Mouse (Mus musculus) lung, embryonic 14.5 days (tissue): ENCODE measurements around the gene Cand1. TPM values are rescaled to one million over a fixed set of nuclear protein-coding genes. Genes with fewer than 3 reads are reported as not detected.

ENCODE experiments used
- ATAC-seq: fragments of 200-750 bp; cut with Nextera tagmentation; 2 replicates; pipeline ENCODE4 v1.8.0; 2017; ENCODE audit warnings: mild to moderate bottlenecking, moderate TSS enrichment, moderate library complexity; ENCODE audit not compliant: insufficient read depth
- DNase-seq: peaks from one replicate; pipeline ENCODE4 v3.0.0-alpha.2; 2015
- H3K27ac ChIP-seq: fragments of 300-500 bp; sonication (generic); 2 replicates; pipeline ENCODE4 v1.5.1; 2014; ENCODE audit warnings: low read depth, mild to moderate bottlenecking, moderate library complexity
- H3K27me3 ChIP-seq: fragments of 300-500 bp; sonication (generic); 2 replicates; pipeline ENCODE4 v1.6.1; 2014; ENCODE audit warnings: low read length, control low read depth; ENCODE audit not compliant: insufficient read depth
- H3K36me3 ChIP-seq: fragments of 300-500 bp; sonication (generic); 2 replicates; pipeline ENCODE4 v1.6.1; 2014; ENCODE audit warnings: control low read depth; ENCODE audit not compliant: insufficient read depth
- H3K4me1 ChIP-seq: fragments of 300-500 bp; sonication (generic); 2 replicates; pipeline ENCODE4 v1.6.1; 2014; ENCODE audit warnings: antibody characterized with exemption, control low read depth; ENCODE audit not compliant: insufficient read depth
- H3K4me2 ChIP-seq: fragments of 300-500 bp; sonication (generic); 2 replicates; pipeline ENCODE4 v1.6.1; 2014; ENCODE audit warnings: mild to moderate bottlenecking
- H3K4me3 ChIP-seq: fragments of 300-500 bp; sonication (generic); 2 replicates; pipeline ENCODE4 v1.5.1; 2014; ENCODE audit warnings: low read depth, low read length
- H3K9ac ChIP-seq: fragments of 300-500 bp; sonication (generic); 2 replicates; pipeline ENCODE4 v1.6.1; 2014
- H3K9me3 ChIP-seq: fragments of 300-500 bp; sonication (generic); 2 replicates; pipeline ENCODE4 v1.6.1; 2016; ENCODE audit warnings: low read depth, low read length, control low read depth
- CTCF ChIP-seq: IDR thresholded peaks from 2 replicates; pipeline ENCODE4 v1.5.1; 2016; ENCODE audit warnings: antibody characterized with exemption, low read depth
- WGBS: fragments of 180-500 bp; shearing (Covaris S2); extraction: QIAGEN DNeasy Blood & Tissue Kit; methylation state at CpG from one replicate; pipeline ENCODE4 v1.1.7; 2014; 5-methylcytosine and 5-hydroxymethylcytosine counted together
- polyA plus RNA-seq: library from polyadenylated mRNA; unstranded; fragments of >200 nt; fragmentation: Nextera tagmentation; extraction: Ambion mirVana; gene quantifications from 2 replicates; pipeline ENCODE4 v1.2.1, GENCODE M21; 2014

The Cand1 gene
- polyA plus RNA-seq, 1 experiment from 2014 or later = 104 TPM

- WGBS = 69% methylated on average over 7 of the region's 7 CpGs
- ATAC-seq = no peak
- Histone ChIP-seq H3K4me3 (no peak overlapping the region), H3K9me3 (no peaks in the 10 kb centered on the region), H3K4me1 (no peaks in the 10 kb centered on the region), H3K4me2 (no peak overlapping the region), H3K27me3 (no peaks in the 10 kb centered on the region), H3K36me3 (no peaks in the 10 kb centered on the region), H3K9ac (no peak overlapping the region), H3K27ac (no peak overlapping the region)
- no peak for TF ChIP-seq CTCF
- peak; percentile 47 for DNase-seq
Observed at GRCm38 (mm10) chr10:119264761-119265160, 24.9 kb upstream of the Cand1 start.

GRCm38 (mm10) chr10:119262821-119263220 lies 23.0 kb upstream of the Cand1 start:
- H3K9me3 ChIP-seq = no peaks in the 10 kb centered on the region
- H3K27ac ChIP-seq = no peak overlapping the region
- no peaks in the 10 kb centered on the region for H3K36me3 ChIP-seq
- no peak overlapping the region for H3K4me2 ChIP-seq
- DNase-seq = no peak
- no peak overlapping the region for H3K9ac ChIP-seq
- 76% methylated on average over 5 of the region's 5 CpGs for WGBS
- no peak for ATAC-seq
- H3K4me3 ChIP-seq = no peak overlapping the region
- H3K27me3 ChIP-seq = no peaks in the 10 kb centered on the region
- no peak for TF ChIP-seq CTCF
- H3K4me1 ChIP-seq = no peaks in the 10 kb centered on the region

- Histone ChIP-seq H3K36me3 (no peaks in the 10 kb centered on the region), H3K9ac (no peak overlapping the region), H3K27ac (no peak overlapping the region), H3K9me3 (no peaks in the 10 kb centered on the region), H3K4me3 (no peak overlapping the region), H3K4me2 (no peak overlapping the region), H3K4me1 (no peaks in the 10 kb centered on the region), H3K27me3 (no peaks in the 10 kb centered on the region)
- DNase-seq = no peak
- WGBS = 69% methylated on average over 4 of the region's 4 CpGs
- no peak for ATAC-seq
- no peak for TF ChIP-seq CTCF
Observed at GRCm38 (mm10) chr10:119257876-119258275, 18.0 kb upstream of the Cand1 start.

GRCm38 (mm10) chr10:119244146-119244545 lies 4.3 kb upstream of the Cand1 start:
- WGBS = 84% methylated on average over 14 of the region's 14 CpGs
- H3K9me3 ChIP-seq = no peaks in the 10 kb centered on the region
- no peak overlapping the region for H3K9ac ChIP-seq
- no peaks in the 10 kb centered on the region for H3K36me3 ChIP-seq
- no peak for TF ChIP-seq CTCF
- H3K27ac ChIP-seq = no peak overlapping the region
- H3K4me3 ChIP-seq = no peak overlapping the region
- H3K4me1 ChIP-seq = no peaks in the 10 kb centered on the region
- DNase-seq (no peak), ATAC-seq (no peak)
- no peak overlapping the region for H3K4me2 ChIP-seq
- H3K27me3 ChIP-seq = no peaks in the 10 kb centered on the region

GRCm38 (mm10) chr10:119240722-119241089 lies 851 bp upstream of the Cand1 start:
- ATAC-seq (peak; percentile 0; the same call in 1 of the 2 replicates), DNase-seq (no peak)
- no peaks in the 10 kb centered on the region for H3K9me3 ChIP-seq
- H3K4me2 ChIP-seq = peak overlapping the region; percentile 55
- peaks cover 4% of the 10 kb centered on the region; the same call in 1 of the 2 replicates for H3K4me1 ChIP-seq
- no peaks in the 10 kb centered on the region for H3K27me3 ChIP-seq
- WGBS = 2% methylated on average over 9 of the region's 9 CpGs
- no peak for TF ChIP-seq CTCF
- H3K4me3 ChIP-seq = peak overlapping the region; percentile 79
- peak overlapping the region; percentile 63 for H3K9ac ChIP-seq
- peak overlapping the region; percentile 99 for H3K27ac ChIP-seq
- peaks cover 11% of the 10 kb centered on the region; the same call in 1 of the 2 replicates for H3K36me3 ChIP-seq

GRCm38 (mm10) chr10:119239633-119239968 lies 254 bp downstream of the Cand1 start:
- Histone ChIP-seq H3K27ac (peak overlapping the region; percentile 99), H3K4me1 (peaks cover 4% of the 10 kb centered on the region; the same call in 1 of the 2 replicates), H3K9me3 (no peaks in the 10 kb centered on the region), H3K4me3 (peak overlapping the region; percentile 79), H3K9ac (peak overlapping the region; percentile 94), H3K4me2 (peak overlapping the region; percentile 84), H3K27me3 (no peaks in the 10 kb centered on the region), H3K36me3 (peaks cover 14% of the 10 kb centered on the region; the same call in 1 of the 2 replicates)
- WGBS = under 1% methylated on average over 20 of the region's 37 CpGs
- DNase-seq (no peak), ATAC-seq (no peak; the same call in 1 of the 2 replicates)
- TF ChIP-seq CTCF = no peak

- Histone ChIP-seq H3K9me3 (no peaks in the 10 kb centered on the region), H3K4me2 (peak overlapping the region; percentile 84), H3K27ac (peak overlapping the region; percentile 99), H3K27me3 (no peaks in the 10 kb centered on the region), H3K4me3 (peak overlapping the region; percentile 79), H3K9ac (peak overlapping the region; percentile 94), H3K36me3 (peaks cover 14% of the 10 kb centered on the region; the same call in 1 of the 2 replicates), H3K4me1 (peaks cover 4% of the 10 kb centered on the region; the same call in 1 of the 2 replicates)
- under 1% methylated on average over 43 of the region's 54 CpGs for WGBS
- peak; percentile 28 for ATAC-seq
- no peak for TF ChIP-seq CTCF
- DNase-seq = peak; percentile 71
Observed at GRCm38 (mm10) chr10:119238985-119239631, 747 bp downstream of the Cand1 start.
